Mouse (Mus musculus) bone marrow, adult 2 months (tissue): ENCODE measurements around the gene Dppa4. TPM values are rescaled to one million over a fixed set of nuclear protein-coding genes. Genes with fewer than 3 reads are reported as not detected.

Source experiments
- H3K27ac ChIP-seq: fragments of 200-500 bp; 2 replicates; pipeline ENCODE4 v1.5.1; 2012; ENCODE audit warnings: low read depth, mild to moderate bottlenecking, control low read depth, inconsistent platforms, low read length; ENCODE audit not compliant: control insufficient read depth, poor library complexity, insufficient read depth
- H3K4me1 ChIP-seq: fragments of 200-500 bp; 2 replicates; pipeline ENCODE4 v1.6.1; 2011; ENCODE audit warnings: low read length; ENCODE audit not compliant: control insufficient read depth, insufficient read depth
- H3K4me3 ChIP-seq: fragments of 200-500 bp; replicated peaks from 2 replicates; pipeline ENCODE3; 2011; ENCODE audit warnings: mild to moderate bottlenecking, low read depth, low read length, control low read depth; ENCODE audit not compliant: control insufficient read depth
- CTCF ChIP-seq: fragments of 200-500 bp; IDR thresholded peaks from 2 replicates; pipeline ENCODE4 v1.5.1; 2011; ENCODE audit warnings: low read length, control low read depth; ENCODE audit not compliant: control insufficient read depth, insufficient read depth
- POLR2A ChIP-seq: fragments of 200-500 bp; IDR thresholded peaks from 2 replicates; pipeline ENCODE4 v1.6.1; 2011; ENCODE audit warnings: low read depth, mild to moderate bottlenecking, control low read depth, low read length, borderline replicate concordance; ENCODE audit not compliant: control insufficient read depth
- whole genome bisulfite sequencing: fragments of 180-500 bp; shearing (Covaris S2); methylation state at CpG from one replicate; pipeline ENCODE4 v1.1.7; 2018; 5-methylcytosine and 5-hydroxymethylcytosine counted together
- polyA plus RNA-seq: library from polyadenylated mRNA; stranded (reverse); fragments of >200 nt; gene quantifications from 2 replicates; pipeline ENCODE4 v1.2.4, GENCODE M21; 2011; ENCODE audit warnings: low replicate concordance; ENCODE audit not compliant: missing spikeins, insufficient read depth, insufficient read length

The Dppa4 gene
- polyA plus RNA-seq, 1 experiment = 17.2 TPM

- WGBS = 85% methylated on average over 4 of the region's 4 CpGs
- TF ChIP-seq POLR2A (no peak), CTCF (no peak)
- H3K4me1 ChIP-seq = no peaks in the 10 kb centered on the region
- H3K4me3 ChIP-seq = no peak overlapping the region
- no peak overlapping the region for H3K27ac ChIP-seq
These were observed 51.8 kb downstream of the Dppa4 start for GRCm38 (mm10) chr16:48335326-48335725.

Other genes starting within 250 kb of the Dppa4 start
- 0.92 and 4.8 TPM in 2 replicates for gene Dppa2, start 20.2 kb downstream of the Dppa4 start, polyA plus RNA-seq
- gene Gm5485, start 128.7 kb downstream of the Dppa4 start, polyA plus RNA-seq = not detected in 2 replicates
- 0.32 and 4.4 TPM in 2 replicates for gene Morc1, start 147.5 kb downstream of the Dppa4 start, polyA plus RNA-seq